In the genomic region with DNA sequence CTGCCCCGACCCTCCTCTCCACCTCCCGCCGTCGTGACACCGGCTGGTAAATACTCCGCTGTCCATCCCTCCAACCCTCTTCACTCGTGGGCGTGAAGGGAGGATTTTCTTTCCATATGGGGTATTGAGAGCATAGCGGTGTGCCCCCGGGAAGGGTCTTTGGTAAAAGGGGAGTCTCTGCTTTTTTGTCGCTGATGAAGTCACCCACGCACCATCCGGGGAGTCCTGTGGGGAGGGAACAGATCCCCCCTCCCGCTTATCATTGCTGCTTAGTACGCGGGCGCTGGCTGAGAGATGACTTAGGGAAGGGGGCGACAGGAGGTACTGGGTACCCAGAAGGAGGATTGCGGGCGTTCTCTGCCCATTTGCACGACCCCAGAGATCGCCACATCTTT, we compare ENCODE assay signal across 9 mouse cellular contexts. TPM values are rescaled to one million over a fixed set of nuclear protein-coding genes. Genes with fewer than 3 reads are reported as not detected.
A peak's percentile ranks its signal among the peaks of the same experiment; 100 is the strongest.
DNase-seq lines count a peak whose midpoint lies in the region; ATAC-seq and TF ChIP-seq lines count a peak whose summit lies in the region.
"Had no signal": no experiment of that assay in that cellular context is flagged by ENCODE, and none has a peak within 500 bp of the region (broad histone marks: within the 10 kb centered on the region; RNA-seq: fewer than 3 reads in every experiment).

No protein-coding gene starts in this region.

- no peak for ATAC-seq in liver, embryonic 12.5 days
- ATAC-seq in liver, postnatal 0 days, result no peak
- no peak for ATAC-seq in forebrain, embryonic 15.5 days (replicated peaks)
- no peak for ATAC-seq in erythroid progenitor cell, adult 5-6 weeks (replicated peaks; ENCODE audit: low FRiP score, poor library complexity, severe bottlenecking)

- H3K27ac ChIP-seq in liver, embryonic 12.5 days, result no peak overlapping the region
- no peak overlapping the region for H3K27ac ChIP-seq in liver, postnatal 0 days (ENCODE audit: low read depth)
- no peak overlapping the region for H3K27ac ChIP-seq in forebrain, embryonic 15.5 days (replicated peaks)

- H3K4me1 ChIP-seq in liver, embryonic 12.5 days, result peaks cover 48% of the 10 kb centered on the region
- H3K4me1 ChIP-seq in liver, postnatal 0 days (ENCODE audit: insufficient read depth), result peaks cover 28% of the 10 kb centered on the region
- peaks cover 43% of the 10 kb centered on the region for H3K4me1 ChIP-seq in forebrain, embryonic 15.5 days

- peak overlapping the region; percentile 38 for H3K4me3 ChIP-seq in liver, embryonic 12.5 days
- no peak overlapping the region for H3K4me3 ChIP-seq in liver, postnatal 0 days (ENCODE audit: low read depth, low read length)
- H3K4me3 ChIP-seq in forebrain, embryonic 15.5 days, result peak overlapping the region; percentile 48

- TF ChIP-seq EP300 in liver, postnatal 0 days (IDR thresholded peaks at IDR 0.05; ENCODE audit: low read depth), result no peak

- no peaks in the 10 kb centered on the region for H3K9me3 ChIP-seq in liver, embryonic 12.5 days (replicated peaks)
- H3K9me3 ChIP-seq in liver, postnatal 0 days (ENCODE audit: low read length), result no peaks in the 10 kb centered on the region
- no peaks in the 10 kb centered on the region for H3K9me3 ChIP-seq in forebrain, embryonic 15.5 days

- peak overlapping the region; percentile 71 for H3K4me2 ChIP-seq in liver, embryonic 12.5 days
- no peak overlapping the region for H3K4me2 ChIP-seq in liver, postnatal 0 days (ENCODE audit: low read depth, low read length)
- peak overlapping the region; percentile 99 for H3K4me2 ChIP-seq in forebrain, embryonic 15.5 days (replicated peaks)

- intact Hi-C loops in left cerebral cortex, postnatal 36 days (cut with DNase I), result loop anchor here (2.0 to 5.0 kb wide), 3 partner anchors 16 to 262 kb away; a partner anchor contains a TSS

- TF ChIP-seq CTCF in liver, postnatal 0 days (IDR thresholded peaks at IDR 0.05; ENCODE audit: low read depth), result no peak

- no peak overlapping the region for H3K9ac ChIP-seq in liver, embryonic 12.5 days
- H3K9ac ChIP-seq in liver, postnatal 0 days (replicated peaks), result no peak overlapping the region
- peak overlapping the region; percentile 46 for H3K9ac ChIP-seq in forebrain, embryonic 15.5 days (replicated peaks)

- H3K27me3 ChIP-seq in liver, embryonic 12.5 days (replicated peaks), result peaks cover 81% of the 10 kb centered on the region
- peaks cover 71% of the 10 kb centered on the region for H3K27me3 ChIP-seq in liver, postnatal 0 days (ENCODE audit: insufficient read depth, low read length)
- peaks cover 58% of the 10 kb centered on the region for H3K27me3 ChIP-seq in forebrain, embryonic 15.5 days

- no peak for DNase-seq in liver, postnatal 0 days
- DNase-seq in left cerebral cortex, postnatal 36 days (ENCODE audit: low spot score in 2 of 2), result peak; percentile 61 to 73
- peak; percentile 74 to 82 for DNase-seq in right cerebral cortex, postnatal 10 days (ENCODE audit: low spot score in 2 of 2)
- DNase-seq in embryo, embryonic 10 days (ENCODE audit: low spot score), result no peak
- no peak for DNase-seq in lung, postnatal 10 days

- H3K36me3 ChIP-seq in liver, embryonic 12.5 days, result peaks cover 2% of the 10 kb centered on the region; the same call in 1 of the 2 replicates
- H3K36me3 ChIP-seq in liver, postnatal 0 days (replicated peaks; ENCODE audit: insufficient read depth, low read length), result no peaks in the 10 kb centered on the region
- H3K36me3 ChIP-seq in forebrain, embryonic 15.5 days, result no peaks in the 10 kb centered on the region

- WGBS in liver, embryonic 12.5 days (ENCODE audit: insufficient replicate concordance), result 13% methylated on average over 22 of the region's 22 CpGs
- 15% methylated on average over 22 of the region's 22 CpGs for WGBS in liver, postnatal 0 days (ENCODE audit: insufficient replicate concordance)
- WGBS in forebrain, embryonic 15.5 days, result 12% methylated on average over 22 of the region's 22 CpGs

RNA-seq across cellular contexts. Expression of a gene that starts 4.2 kb away (rescaled TPM):
- polyA plus RNA-seq in liver, embryonic 12.5 days (2016; fragmentation: Nextera tagmentation; extraction: Ambion mirVana), result not detected in 2 replicates
- not detected in 2 replicates for polyA plus RNA-seq in liver, postnatal 0 days (2015; fragmentation: Nextera tagmentation; extraction: Ambion mirVana)
- polyA plus RNA-seq in forebrain, embryonic 15.5 days (2015; fragmentation: Nextera tagmentation; extraction: Ambion mirVana), result 4.0 and 4.4 TPM in 2 replicates
- 100 to 1,000 TPM; 358 to 374 TPM for total RNA-seq in left cerebral cortex, postnatal 36 days (2021)
- total RNA-seq in erythroid progenitor cell, adult 5-6 weeks (2015; ENCODE audit: low replicate concordance), result not detected in 2 replicates
- total RNA-seq in erythroid progenitor cell, adult 5-6 weeks (2017; ENCODE audit: low replicate concordance), result not detected in 2 replicates
- polyA plus RNA-seq: heart, postnatal 0 days had no signal

RNA-seq across cellular contexts. Expression of a gene that starts 15.5 kb away (rescaled TPM):
- 119 and 121 TPM in 2 replicates for polyA plus RNA-seq in liver, embryonic 12.5 days (2016; fragmentation: Nextera tagmentation; extraction: Ambion mirVana)
- 57.9 and 60.7 TPM in 2 replicates for polyA plus RNA-seq in liver, postnatal 0 days (2015; fragmentation: Nextera tagmentation; extraction: Ambion mirVana)
- 248 and 257 TPM in 2 replicates for polyA plus RNA-seq in forebrain, embryonic 15.5 days (2015; fragmentation: Nextera tagmentation; extraction: Ambion mirVana)
- 100 to 1,000 TPM; 315 to 338 TPM for total RNA-seq in left cerebral cortex, postnatal 36 days (2021)
- total RNA-seq in erythroid progenitor cell, adult 5-6 weeks (2015; ENCODE audit: low replicate concordance), result 6.5 and 8.4 TPM in 2 replicates
- total RNA-seq in erythroid progenitor cell, adult 5-6 weeks (2017; ENCODE audit: low replicate concordance), result 18.7 and 26.5 TPM in 2 replicates

RNA-seq across cellular contexts. Expression of a gene that starts 41.7 kb away (rescaled TPM):
- polyA plus RNA-seq in liver, embryonic 12.5 days (2016; fragmentation: Nextera tagmentation; extraction: Ambion mirVana), result 0.19 TPM in 1 of 2 replicates, not detected in the other
- 0.23 and 0.25 TPM in 2 replicates for polyA plus RNA-seq in liver, postnatal 0 days (2015; fragmentation: Nextera tagmentation; extraction: Ambion mirVana)
- 0.14 and 0.28 TPM in 2 replicates for polyA plus RNA-seq in forebrain, embryonic 15.5 days (2015; fragmentation: Nextera tagmentation; extraction: Ambion mirVana)
- under 1 TPM; 0.57 to 0.91 TPM for total RNA-seq in left cerebral cortex, postnatal 36 days (2021)
- not detected in 2 replicates for total RNA-seq in erythroid progenitor cell, adult 5-6 weeks (2015; ENCODE audit: low replicate concordance)
- not detected in 2 replicates for total RNA-seq in erythroid progenitor cell, adult 5-6 weeks (2017; ENCODE audit: low replicate concordance)

RNA-seq across cellular contexts. Expression of a gene that starts 42.6 kb away (rescaled TPM):
- 67.0 and 68.7 TPM in 2 replicates for polyA plus RNA-seq in liver, embryonic 12.5 days (2016; fragmentation: Nextera tagmentation; extraction: Ambion mirVana)
- polyA plus RNA-seq in liver, postnatal 0 days (2015; fragmentation: Nextera tagmentation; extraction: Ambion mirVana), result 44.1 and 47.2 TPM in 2 replicates
- 123 and 129 TPM in 2 replicates for polyA plus RNA-seq in forebrain, embryonic 15.5 days (2015; fragmentation: Nextera tagmentation; extraction: Ambion mirVana)
- 10 to 100 TPM; 90.3 to 90.8 TPM for total RNA-seq in left cerebral cortex, postnatal 36 days (2021)
- 40.7 and 52.3 TPM in 2 replicates for total RNA-seq in erythroid progenitor cell, adult 5-6 weeks (2015; ENCODE audit: low replicate concordance)
- total RNA-seq in erythroid progenitor cell, adult 5-6 weeks (2017; ENCODE audit: low replicate concordance), result 5.4 and 20.0 TPM in 2 replicates

RNA-seq across cellular contexts. Expression of a gene that starts 43.6 kb away (rescaled TPM):
- 17.3 and 22.1 TPM in 2 replicates for polyA plus RNA-seq in liver, embryonic 12.5 days (2016; fragmentation: Nextera tagmentation; extraction: Ambion mirVana)
- 7.6 and 8.8 TPM in 2 replicates for polyA plus RNA-seq in liver, postnatal 0 days (2015; fragmentation: Nextera tagmentation; extraction: Ambion mirVana)
- 28.8 and 35.6 TPM in 2 replicates for polyA plus RNA-seq in forebrain, embryonic 15.5 days (2015; fragmentation: Nextera tagmentation; extraction: Ambion mirVana)
- total RNA-seq in left cerebral cortex, postnatal 36 days (2021), result 10 to 100 TPM; 30.4 to 40.3 TPM
- 9.7 and 10.1 TPM in 2 replicates for total RNA-seq in erythroid progenitor cell, adult 5-6 weeks (2015; ENCODE audit: low replicate concordance)
- total RNA-seq in erythroid progenitor cell, adult 5-6 weeks (2017; ENCODE audit: low replicate concordance), result 6.0 and 12.1 TPM in 2 replicates

Comparison
In these comparisons a context has a peak if more than half of its experiments do, and no peak if none do; other contexts are left out.
1. DNase-seq: peak in left cerebral cortex, postnatal 36 days (2 of 2) and right cerebral cortex, postnatal 10 days (2 of 2); none in liver, postnatal 0 days (single experiment), embryo, embryonic 10 days (single experiment) and lung, postnatal 10 days (single experiment).